Mouse (Mus musculus) megakaryocyte-erythroid progenitor cell, adult 5-6 weeks (primary cell): ENCODE results near the gene Tex11. TPM values are rescaled to one million over a fixed set of nuclear protein-coding genes. Genes with fewer than 3 reads are reported as not detected.

Experiments used
- ATAC-seq: replicated peaks from 2 replicates; pipeline ENCODE4 v1.8.0; 2016; ENCODE audit warnings: mild to moderate bottlenecking, inconsistent platforms; ENCODE audit not compliant: severe bottlenecking, poor library complexity, low FRiP score, low TSS enrichment
- total RNA-seq, 2 experiments: library from RNA; stranded (forward) in 1 of 2; stranded (reverse) in 1 of 2; fragments of 200-1000, 215-1000 nt in 1 of 2; fragments of >200 nt in 1 of 2; fragmentation: Nextera tagmentation in 1 of 2; gene quantifications; 2 replicates each; pipeline ENCODE4 v1.2.3; 2014 to 2017

Tex11 gene
- total RNA-seq, 2 experiments from 2014 or later, result not detected

GRCm38 (mm10) chrX:100789322-100789721, 270.1 kb downstream of the Tex11 start:
- no peak for ATAC-seq

Other genes with a start within 250 kb of the Tex11 start
- 2.0 TPM in 1 of 2 replicates, not detected in the other for gene Slc7a3, start 26.4 kb upstream of the Tex11 start, total RNA-seq (2014; fragmentation: Nextera tagmentation)
- gene Slc7a3, start 26.4 kb upstream of the Tex11 start, total RNA-seq (2017), result 0.34 TPM in 1 of 2 replicates, not detected in the other
- 29.7 and 36.6 TPM in 2 replicates for gene Snx12, start 162.9 kb upstream of the Tex11 start, total RNA-seq (2014; fragmentation: Nextera tagmentation)
- gene Snx12, start 162.9 kb upstream of the Tex11 start, total RNA-seq (2017), result 34.0 and 38.6 TPM in 2 replicates
- 9.8 and 12.6 TPM in 2 replicates for gene Foxo4, start 194.9 kb upstream of the Tex11 start, total RNA-seq (2014; fragmentation: Nextera tagmentation)
- 11.2 and 11.5 TPM in 2 replicates for gene Foxo4, start 194.9 kb upstream of the Tex11 start, total RNA-seq (2017)
- gene Gm614, start 204.3 kb upstream of the Tex11 start, total RNA-seq (2014; fragmentation: Nextera tagmentation), result 1.3 TPM in 1 of 2 replicates, not detected in the other
- gene Gm614, start 204.3 kb upstream of the Tex11 start, total RNA-seq (2017), result 2.4 TPM in 1 of 2 replicates, not detected in the other
- 24.2 and 39.3 TPM in 2 replicates for gene Il2rg, start 208.6 kb upstream of the Tex11 start, total RNA-seq (2014; fragmentation: Nextera tagmentation)
- gene Il2rg, start 208.6 kb upstream of the Tex11 start, total RNA-seq (2017), result 18.4 and 41.4 TPM in 2 replicates
- gene Gm20489, start 209.4 kb upstream of the Tex11 start, total RNA-seq (2014; fragmentation: Nextera tagmentation), result not detected in 2 replicates
- gene Gm20489, start 209.4 kb upstream of the Tex11 start, total RNA-seq (2017), result not detected in 2 replicates
- 71.6 and 80.7 TPM in 2 replicates for gene Med12, start 214.4 kb upstream of the Tex11 start, total RNA-seq (2014; fragmentation: Nextera tagmentation)
- gene Med12, start 214.4 kb upstream of the Tex11 start, total RNA-seq (2017), result 33.1 and 34.7 TPM in 2 replicates
- 0.07 TPM in 1 of 2 replicates, not detected in the other for gene Nlgn3, start 239.5 kb upstream of the Tex11 start, total RNA-seq (2014; fragmentation: Nextera tagmentation)
- gene Nlgn3, start 239.5 kb upstream of the Tex11 start, total RNA-seq (2017), result not detected in 2 replicates